Mouse (Mus musculus) E14TG2a.4 (cell line): Measurements from ENCODE around the gene Adh6a.

Experiments
- CTCF ChIP-seq: conservative IDR thresholded peaks from 2 replicates; pipeline ENCODE4 v1.5.1; 2014; ENCODE audit warnings: low read length
- POU5F1 ChIP-seq: IDR thresholded peaks from 2 replicates; pipeline ENCODE4 v1.6.1; 2014; ENCODE audit warnings: low read length, borderline replicate concordance

GRCm38 (mm10) chr3:138341471-138341870 lies 28.4 kb downstream of the Adh6a start, which contains the start of gene Adh6b:
- TF ChIP-seq CTCF: no peak
- TF ChIP-seq POU5F1: no peak
